Mouse (Mus musculus): ENCODE measurements around the gene Lmo2. TPM values are rescaled to one million over a fixed set of nuclear protein-coding genes. Genes with fewer than 3 reads are reported as not detected.
"Not testable (repeated sequence)": the region's sequence is repeated elsewhere in the genome, so short reads cannot be mapped to it uniquely, and the experiment has no call there.

Lmo2 gene
- polyA plus RNA-seq, 1 experiment from 2014 or later: 37.9 TPM

GRCm38 (mm10) chr2:103992162-103992561, 34.4 kb downstream of the Lmo2 start:
- Histone ChIP-seq H3K27ac (replicated peaks) (peak overlapping the region; percentile 35), H3K9me3 (no peaks in the 10 kb centered on the region), H3K27me3 (no peaks in the 10 kb centered on the region), H3K36me3 (no peaks in the 10 kb centered on the region), H3K9ac (no peak overlapping the region), H3K4me2 (peak overlapping the region; percentile 32), H3K4me3 (no peak overlapping the region), H3K4me1 (replicated peaks) (peaks cover 8% of the 10 kb centered on the region)
- peak; percentile 66; the same call in 1 of the 2 replicates for ATAC-seq (ENCODE audit: low FRiP score, low read depth)
- 40% methylated on average over 9 of the region's 9 CpGs for WGBS

- peak; percentile 56; the same call in 1 of the 2 replicates for ATAC-seq (ENCODE audit: low FRiP score, low read depth)
- Histone ChIP-seq H3K9ac (no peak overlapping the region), H3K4me2 (peak overlapping the region; percentile 32), H3K9me3 (no peaks in the 10 kb centered on the region), H3K27me3 (no peaks in the 10 kb centered on the region), H3K36me3 (no peaks in the 10 kb centered on the region), H3K4me3 (no peak overlapping the region), H3K27ac (replicated peaks) (peak overlapping the region; percentile 35), H3K4me1 (replicated peaks) (peaks cover 8% of the 10 kb centered on the region)
- WGBS: 19% methylated on average over 17 of the region's 17 CpGs
These were observed 35.0 kb downstream of the Lmo2 start for GRCm38 (mm10) chr2:103992618-103993332.

GRCm38 (mm10) chr2:104001076-104001475, 43.3 kb downstream of the Lmo2 start:
- Histone ChIP-seq H3K4me2 (no peak overlapping the region), H3K9ac (no peak overlapping the region), H3K4me1 (replicated peaks) (no peaks in the 10 kb centered on the region), H3K27me3 (peaks cover 5% of the 10 kb centered on the region; the same call in 1 of the 2 replicates), H3K9me3 (no peaks in the 10 kb centered on the region), H3K36me3 (no peaks in the 10 kb centered on the region), H3K4me3 (no peak overlapping the region), H3K27ac (replicated peaks) (no peak overlapping the region)
- ATAC-seq (ENCODE audit: low FRiP score, low read depth): no peak
- WGBS: 36% methylated on average over 2 of the region's 2 CpGs

GRCm38 (mm10) chr2:104001861-104002260, 44.1 kb downstream of the Lmo2 start:
- ATAC-seq (ENCODE audit: low FRiP score, low read depth): no peak

GRCm38 (mm10) chr2:104002711-104003413, 45.1 kb downstream of the Lmo2 start:
- Histone ChIP-seq H3K27ac (replicated peaks) (no peak overlapping the region), H3K4me3 (no peak overlapping the region), H3K4me1 (replicated peaks) (no peaks in the 10 kb centered on the region), H3K4me2 (no peak overlapping the region), H3K27me3 (peaks cover 5% of the 10 kb centered on the region; the same call in 1 of the 2 replicates), H3K36me3 (no peaks in the 10 kb centered on the region), H3K9me3 (no peaks in the 10 kb centered on the region), H3K9ac (no peak overlapping the region)
- 36% methylated on average over 16 of the region's 16 CpGs for WGBS
- ATAC-seq (ENCODE audit: low FRiP score, low read depth): peak; percentile 59; the same call in 1 of the 2 replicates

More at GRCm38 (mm10) chr2:104001861-104002260, 44.1 kb downstream of the Lmo2 start:
- Histone ChIP-seq H3K4me1 (replicated peaks) (no peaks in the 10 kb centered on the region), H3K9ac (no peak overlapping the region), H3K27me3 (peaks cover 5% of the 10 kb centered on the region; the same call in 1 of the 2 replicates), H3K4me3 (no peak overlapping the region), H3K9me3 (no peaks in the 10 kb centered on the region), H3K4me2 (no peak overlapping the region), H3K36me3 (no peaks in the 10 kb centered on the region), H3K27ac (replicated peaks) (no peak overlapping the region)
- WGBS: 86% methylated on average over 4 of the region's 4 CpGs

- no peaks in the 10 kb centered on the region for H3K4me1 ChIP-seq (replicated peaks)
- H3K4me3 ChIP-seq: no peak overlapping the region
- H3K27ac ChIP-seq (replicated peaks): no peak overlapping the region
- H3K9me3 ChIP-seq: no peaks in the 10 kb centered on the region
- no peak overlapping the region for H3K9ac ChIP-seq
- 82% methylated on average over 7 of the region's 7 CpGs for WGBS
- no peaks in the 10 kb centered on the region for H3K36me3 ChIP-seq
- ATAC-seq (ENCODE audit: low FRiP score, low read depth): no peak
- no peak overlapping the region for H3K4me2 ChIP-seq
- H3K27me3 ChIP-seq: 0 out of 2 replicates have a peak, but pooled peaks cover 2% of the 10 kb centered on the region
These were observed 50.2 kb downstream of the Lmo2 start for GRCm38 (mm10) chr2:104007793-104008519.

- not testable (repeated sequence) for H3K4me3 ChIP-seq; H3K9me3 ChIP-seq; H3K4me1 ChIP-seq (replicated peaks); H3K9ac ChIP-seq; H3K4me2 ChIP-seq; H3K27ac ChIP-seq (replicated peaks); H3K36me3 ChIP-seq; ATAC-seq (ENCODE audit: low FRiP score, low read depth); H3K27me3 ChIP-seq
- WGBS: 98% methylated on average over 3 of the region's 3 CpGs
These were observed 51.1 kb downstream of the Lmo2 start for GRCm38 (mm10) chr2:104008853-104009252.

GRCm38 (mm10) chr2:104023096-104023495, 65.3 kb downstream of the Lmo2 start:
- no peak for ATAC-seq (ENCODE audit: low FRiP score, low read depth)
- Histone ChIP-seq H3K36me3 (no peaks in the 10 kb centered on the region), H3K4me3 (no peak overlapping the region), H3K27me3 (no peaks in the 10 kb centered on the region), H3K9me3 (no peaks in the 10 kb centered on the region), H3K4me1 (replicated peaks) (no peaks in the 10 kb centered on the region; the same call in 1 of the 2 replicates), H3K27ac (replicated peaks) (no peak overlapping the region), H3K9ac (no peak overlapping the region), H3K4me2 (no peak overlapping the region)
- 87% methylated on average over 7 of the region's 7 CpGs for WGBS

- H3K9me3 ChIP-seq: no peaks in the 10 kb centered on the region
- 87% methylated on average over 4 of the region's 4 CpGs for WGBS
- H3K4me1 ChIP-seq (replicated peaks): peaks cover 15% of the 10 kb centered on the region
- no peaks in the 10 kb centered on the region for H3K36me3 ChIP-seq
- H3K27ac ChIP-seq (replicated peaks): no peak overlapping the region
- H3K27me3 ChIP-seq: no peaks in the 10 kb centered on the region
- H3K4me2 ChIP-seq: no peak overlapping the region
- no peak for ATAC-seq (ENCODE audit: low FRiP score, low read depth)
- H3K4me3 ChIP-seq: no peak overlapping the region
- no peak overlapping the region for H3K9ac ChIP-seq
These were observed 66.9 kb downstream of the Lmo2 start for GRCm38 (mm10) chr2:104024656-104025055.

- peaks cover 23% of the 10 kb centered on the region for H3K4me1 ChIP-seq (replicated peaks)
These were observed 69.8 kb downstream of the Lmo2 start, which contains the start of gene Fbxo3 for GRCm38 (mm10) chr2:104027458-104028138. Gene Fbxo3, plus strand, starts transcription at chr2:104027721.

GRCm38 (mm10) chr2:104028139-104028723, 70.4 kb downstream of the Lmo2 start, which contains the start of gene 4931422A03Rik:
Gene 4931422A03Rik, minus strand, starts transcription at chr2:104028361.
- Histone ChIP-seq H3K4me1 (replicated peaks) (peaks cover 23% of the 10 kb centered on the region), H3K9me3 (no peaks in the 10 kb centered on the region), H3K27ac (replicated peaks) (peak within 1 kb of the TSS; percentile 75), H3K27me3 (no peaks in the 10 kb centered on the region), H3K4me2 (peak within 1 kb of the TSS; percentile 78), H3K4me3 (peak within 1 kb of the TSS; percentile 95), H3K36me3 (peaks cover 6% of the 10 kb centered on the region), H3K9ac (peak within 1 kb of the TSS; percentile 99)
- peak; percentile 66 for ATAC-seq (ENCODE audit: low FRiP score, low read depth)
- WGBS: under 1% methylated on average over 32 of the region's 32 CpGs

More at GRCm38 (mm10) chr2:104027458-104028138, 69.8 kb downstream of the Lmo2 start, which contains the start of gene Fbxo3:
- Histone ChIP-seq H3K36me3 (peaks cover 6% of the 10 kb centered on the region), H3K9me3 (no peaks in the 10 kb centered on the region), H3K27me3 (no peaks in the 10 kb centered on the region), H3K4me3 (peak within 1 kb of the TSS; percentile 95), H3K4me2 (peak within 1 kb of the TSS; percentile 78), H3K9ac (peak within 1 kb of the TSS; percentile 99), H3K27ac (replicated peaks) (peak within 1 kb of the TSS; percentile 75)
- ATAC-seq (ENCODE audit: low FRiP score, low read depth): peak; percentile 96
- 1% methylated on average over 39 of the region's 44 CpGs for WGBS

Data from hindbrain, embryonic 15.5 days (tissue).